Mouse (Mus musculus) stomach, embryonic 14.5 days (tissue): ENCODE measurements around the gene Ikzf1. TPM values are rescaled to one million over a fixed set of nuclear protein-coding genes. Genes with fewer than 3 reads are reported as not detected.

Experiments
- ATAC-seq: fragments of 200-750 bp; cut with Nextera tagmentation; 2 replicates; pipeline ENCODE4 v1.8.0; 2017; ENCODE audit warnings: low read depth, moderate TSS enrichment; ENCODE audit not compliant: insufficient number of reproducible peaks, insufficient read depth, low FRiP score
- H3K27ac ChIP-seq: fragments of 300-500 bp; sonication (generic); 2 replicates; pipeline ENCODE4 v1.5.1; 2014; ENCODE audit warnings: mild to moderate bottlenecking, low read length, moderate library complexity, mixed read lengths
- H3K27me3 ChIP-seq: fragments of 300-500 bp; sonication (generic); 2 replicates; pipeline ENCODE4 v1.6.1; 2014; ENCODE audit warnings: low read length, control low read depth, mixed read lengths; ENCODE audit not compliant: control insufficient read depth, insufficient read depth
- H3K36me3 ChIP-seq: fragments of 300-500 bp; sonication (generic); 2 replicates; pipeline ENCODE4 v1.6.1; 2014; ENCODE audit warnings: mild to moderate bottlenecking, control low read depth, low read length, moderate library complexity, mixed read lengths; ENCODE audit not compliant: control insufficient read depth, insufficient read depth
- H3K4me1 ChIP-seq: fragments of 300-500 bp; sonication (generic); 2 replicates; pipeline ENCODE4 v1.6.1; 2014; ENCODE audit warnings: low read length, control low read depth, mixed read lengths; ENCODE audit not compliant: control insufficient read depth, insufficient read depth
- H3K4me2 ChIP-seq: fragments of 300-500 bp; sonication (generic); replicated peaks from 2 replicates; pipeline ENCODE4 v1.6.1; 2014; ENCODE audit warnings: low read depth, low read length, control low read depth
- H3K4me3 ChIP-seq: fragments of 300-500 bp; sonication (generic); 2 replicates; pipeline ENCODE4 v1.5.1; 2014; ENCODE audit warnings: low read depth, low read length, control low read depth
- H3K9ac ChIP-seq: fragments of 300-500 bp; sonication (generic); replicated peaks from 2 replicates; pipeline ENCODE4 v1.6.1; 2014; ENCODE audit warnings: low read depth, mild to moderate bottlenecking, control low read depth, low read length, moderate library complexity, mixed read lengths
- H3K9me3 ChIP-seq: fragments of 300-500 bp; sonication (generic); 2 replicates; pipeline ENCODE4 v1.6.1; 2016; ENCODE audit warnings: low read depth, low read length, control low read depth; ENCODE audit not compliant: control insufficient read depth
- WGBS: fragments of 180-500 bp; shearing (Covaris S2); extraction: QIAGEN DNeasy Blood & Tissue Kit; methylation state at CpG from one replicate; pipeline ENCODE4 v1.1.7; 2014; 5-methylcytosine and 5-hydroxymethylcytosine counted together
- polyA plus RNA-seq: library from polyadenylated mRNA; unstranded; fragments of >200 nt; fragmentation: Nextera tagmentation; extraction: Ambion mirVana; gene quantifications from 2 replicates; pipeline ENCODE4 v1.2.1, GENCODE M21; 2014

Ikzf1 gene
- polyA plus RNA-seq, 1 experiment from 2014 or later = 2.2 TPM

GRCm38 (mm10) chr11:11805951-11806350, 121.1 kb downstream of the Ikzf1 start:
- no peak overlapping the region for H3K4me2 ChIP-seq
- peaks cover 27% of the 10 kb centered on the region for H3K36me3 ChIP-seq
- 83% methylated on average over 4 of the region's 4 CpGs for WGBS

GRCm38 (mm10) chr11:11808035-11808819, 123.4 kb downstream of the Ikzf1 start:
- peaks cover 8% of the 10 kb centered on the region for H3K36me3 ChIP-seq
- H3K4me1 ChIP-seq = peaks cover 10% of the 10 kb centered on the region; the same call in 1 of the 2 replicates
- peak; percentile 83 for ATAC-seq
- WGBS = 7% methylated on average over 25 of the region's 25 CpGs
- H3K9ac ChIP-seq = peak overlapping the region; percentile 73
- no peaks in the 10 kb centered on the region for H3K9me3 ChIP-seq
- peak overlapping the region; percentile 67 for H3K4me3 ChIP-seq
- H3K27ac ChIP-seq = peak overlapping the region; percentile 96
- peak overlapping the region; percentile 55 for H3K4me2 ChIP-seq
- no peaks in the 10 kb centered on the region for H3K27me3 ChIP-seq

More at GRCm38 (mm10) chr11:11805951-11806350, 121.1 kb downstream of the Ikzf1 start:
- Histone ChIP-seq H3K4me1 (peaks cover 6% of the 10 kb centered on the region; the same call in 1 of the 2 replicates), H3K27me3 (no peaks in the 10 kb centered on the region), H3K4me3 (no peak overlapping the region), H3K9me3 (no peaks in the 10 kb centered on the region), H3K9ac (no peak overlapping the region), H3K27ac (no peak overlapping the region)
- no peak for ATAC-seq

- H3K27ac ChIP-seq = peak within 1 kb of the TSS; percentile 96
- H3K4me2 ChIP-seq = peak within 1 kb of the TSS; percentile 55
- no peaks in the 10 kb centered on the region for H3K27me3 ChIP-seq
- under 1% methylated on average over 53 of the region's 53 CpGs for WGBS
- H3K4me1 ChIP-seq = peaks cover 10% of the 10 kb centered on the region; the same call in 1 of the 2 replicates
- H3K9me3 ChIP-seq = no peaks in the 10 kb centered on the region
- H3K36me3 ChIP-seq = peaks cover 4% of the 10 kb centered on the region
- peak; percentile 96 for ATAC-seq
- H3K4me3 ChIP-seq = peak within 1 kb of the TSS; percentile 67
- H3K9ac ChIP-seq = peak within 1 kb of the TSS; percentile 73
These were observed 124.1 kb downstream of the Ikzf1 start, which contains the start of gene Fignl1 for GRCm38 (mm10) chr11:11808820-11809403. Gene Fignl1, minus strand, starts transcription at chr11:11808962.

- no peaks in the 10 kb centered on the region for H3K27me3 ChIP-seq
- peak overlapping the region; percentile 55 for H3K4me2 ChIP-seq
- no peaks in the 10 kb centered on the region for H3K9me3 ChIP-seq
- peaks cover 10% of the 10 kb centered on the region; the same call in 1 of the 2 replicates for H3K4me1 ChIP-seq
- peak; percentile 3; the same call in 1 of the 2 replicates for ATAC-seq
- H3K27ac ChIP-seq = peak overlapping the region; percentile 96
- peak overlapping the region; percentile 67 for H3K4me3 ChIP-seq
- peaks cover 4% of the 10 kb centered on the region; the same call in 1 of the 2 replicates for H3K36me3 ChIP-seq
- WGBS = 8% methylated on average over 11 of the region's 11 CpGs
- H3K9ac ChIP-seq = peak overlapping the region; percentile 37; the same call in 1 of the 2 replicates
These were observed 124.8 kb downstream of the Ikzf1 start for GRCm38 (mm10) chr11:11809404-11810175.

GRCm38 (mm10) chr11:11811906-11812480, 127.2 kb downstream of the Ikzf1 start:
- 22% methylated on average over 9 of the region's 9 CpGs for WGBS
- ATAC-seq = no peak

GRCm38 (mm10) chr11:11815737-11816136, 130.9 kb downstream of the Ikzf1 start:
- H3K4me3 ChIP-seq = no peak overlapping the region
- no peaks in the 10 kb centered on the region for H3K27me3 ChIP-seq
- no peak overlapping the region for H3K9ac ChIP-seq
- H3K4me2 ChIP-seq = no peak overlapping the region
- H3K36me3 ChIP-seq = no peaks in the 10 kb centered on the region
- H3K27ac ChIP-seq = no peak overlapping the region
- H3K4me1 ChIP-seq = 0 out of 2 replicates have a peak, but pooled peaks cover 4% of the 10 kb centered on the region
- ATAC-seq = no peak
- no peaks in the 10 kb centered on the region for H3K9me3 ChIP-seq
- WGBS = 54% methylated on average over 3 of the region's 3 CpGs

More at GRCm38 (mm10) chr11:11811906-11812480, 127.2 kb downstream of the Ikzf1 start:
- H3K36me3 ChIP-seq = no peaks in the 10 kb centered on the region
- no peak overlapping the region for H3K27ac ChIP-seq
- H3K4me2 ChIP-seq = no peak overlapping the region
- no peak overlapping the region for H3K4me3 ChIP-seq
- no peaks in the 10 kb centered on the region for H3K27me3 ChIP-seq
- peaks cover 10% of the 10 kb centered on the region; the same call in 1 of the 2 replicates for H3K4me1 ChIP-seq
- no peaks in the 10 kb centered on the region for H3K9me3 ChIP-seq
- H3K9ac ChIP-seq = no peak overlapping the region

- Histone ChIP-seq H3K27me3 (no peaks in the 10 kb centered on the region), H3K4me2 (no peak overlapping the region), H3K4me1 (peaks cover 18% of the 10 kb centered on the region), H3K9me3 (no peaks in the 10 kb centered on the region), H3K9ac (no peak overlapping the region), H3K27ac (no peak overlapping the region), H3K4me3 (no peak overlapping the region), H3K36me3 (no peaks in the 10 kb centered on the region)
- WGBS = 90% methylated on average over 6 of the region's 6 CpGs
- ATAC-seq = no peak
These were observed 134.0 kb downstream of the Ikzf1 start for GRCm38 (mm10) chr11:11818797-11819196.

GRCm38 (mm10) chr11:11819206-11819605, 134.4 kb downstream of the Ikzf1 start:
- H3K36me3 ChIP-seq = no peaks in the 10 kb centered on the region
- no peak overlapping the region for H3K27ac ChIP-seq
- H3K9ac ChIP-seq = no peak overlapping the region
- peaks cover 22% of the 10 kb centered on the region for H3K4me1 ChIP-seq
- no peak overlapping the region for H3K4me3 ChIP-seq
- WGBS = 94% methylated on average over 5 of the region's 5 CpGs
- H3K27me3 ChIP-seq = no peaks in the 10 kb centered on the region
- no peaks in the 10 kb centered on the region for H3K9me3 ChIP-seq
- no peak for ATAC-seq
- no peak overlapping the region for H3K4me2 ChIP-seq
